Mouse (Mus musculus) thymus, adult 2 months (tissue): Measurements from ENCODE around the gene Egfl8.

ENCODE experiments used
- CTCF ChIP-seq: fragments of 200-500 bp; IDR thresholded peaks from 2 replicates; pipeline ENCODE4 v1.5.1; 2012; ENCODE audit warnings: mild to moderate bottlenecking, control low read depth, low read length, moderate library complexity, borderline replicate concordance; ENCODE audit not compliant: control insufficient read depth, poor library complexity, insufficient read depth; ENCODE audit errors: extremely low read depth
- POLR2A ChIP-seq: fragments of 200-500 bp; IDR thresholded peaks from 2 replicates; pipeline ENCODE4 v1.6.1; 2012; ENCODE audit warnings: mild to moderate bottlenecking, low read length, control low read depth, moderate library complexity; ENCODE audit not compliant: control insufficient read depth, poor library complexity, insufficient read depth; ENCODE audit errors: extremely low read depth

- TF ChIP-seq CTCF: no peak
- no peak for TF ChIP-seq POLR2A
Measured at GRCm38 (mm10) chr17:34583819-34584218, 32.0 kb downstream of the Egfl8 start.
